Comparison of ENCODE assay signal across 14 mouse cellular contexts in the genomic region with DNA sequence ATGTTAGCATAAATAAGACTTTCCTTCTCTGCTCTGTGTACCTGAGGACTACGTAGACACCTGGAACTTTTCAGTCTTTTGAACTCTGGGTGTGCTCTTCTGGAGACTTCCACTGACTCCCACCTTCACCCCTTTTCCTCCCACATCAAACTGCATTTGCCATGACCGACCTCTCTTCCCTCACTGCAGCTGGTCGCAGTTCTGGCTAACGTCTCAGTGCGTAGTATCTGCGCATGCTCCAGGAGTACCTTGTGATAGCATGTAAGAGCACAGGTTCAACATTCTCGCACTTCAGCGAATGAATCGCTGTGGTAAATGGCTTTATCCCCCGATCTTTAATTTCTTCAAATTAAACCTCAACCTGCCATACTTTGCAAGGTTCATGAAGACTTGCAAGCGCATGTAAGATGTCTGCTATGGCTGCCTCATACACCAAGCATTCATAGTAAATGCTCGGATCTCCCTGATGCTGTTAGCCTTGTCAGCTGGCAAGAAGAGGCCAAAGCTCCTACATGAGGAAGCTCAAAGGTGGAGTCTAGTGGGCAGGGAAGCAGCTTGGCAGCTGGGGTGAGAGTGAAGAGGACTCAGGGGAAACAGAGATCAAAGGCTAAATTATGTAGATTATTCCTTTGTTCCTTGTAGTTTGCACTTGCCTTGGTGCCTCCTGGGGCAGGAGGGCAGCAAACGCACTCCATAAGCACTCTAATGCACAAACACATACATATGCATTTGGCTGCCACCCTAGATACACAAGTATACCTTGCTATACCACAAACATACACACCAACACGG. TPM values are rescaled to one million over a fixed set of nuclear protein-coding genes. Genes with fewer than 3 reads are reported as not detected.
DNase-seq lines count a peak whose midpoint lies in the region; ATAC-seq and TF ChIP-seq lines count a peak whose summit lies in the region.
"Had no signal": no experiment of that assay in that cellular context is flagged by ENCODE, and none has a peak within 500 bp of the region (broad histone marks: within the 10 kb centered on the region; RNA-seq: fewer than 3 reads in every experiment).

No protein-coding gene starts in this region.

- H3K4me2 ChIP-seq in forebrain, embryonic 13.5 days = no peak overlapping the region
- H3K4me2 ChIP-seq in midbrain, embryonic 12.5 days (replicated peaks) = no peak overlapping the region
- H3K4me2 ChIP-seq in stomach, postnatal 0 days (replicated peaks; ENCODE audit: low read depth) = no peak overlapping the region
- no peak overlapping the region for H3K4me2 ChIP-seq in neural tube, embryonic 15.5 days
- H3K4me2 ChIP-seq: neural tube, embryonic 12.5 days had no signal

- WGBS in forebrain, embryonic 13.5 days = 85% methylated on average over 14 of the region's 14 CpGs
- WGBS in forebrain, embryonic 10.5 days = 92% methylated on average over 14 of the region's 14 CpGs
- WGBS in midbrain, embryonic 12.5 days = 82% methylated on average over 14 of the region's 14 CpGs
- WGBS in stomach, postnatal 0 days = 82% methylated on average over 14 of the region's 14 CpGs
- 83% methylated on average over 14 of the region's 14 CpGs for WGBS in neural tube, embryonic 15.5 days

- no peak overlapping the region; the same call in 1 of the 2 replicates for H3K9ac ChIP-seq in forebrain, embryonic 13.5 days
- H3K9ac ChIP-seq in midbrain, embryonic 12.5 days (replicated peaks) = no peak overlapping the region
- H3K9ac ChIP-seq in stomach, postnatal 0 days (ENCODE audit: low read length) = no peak overlapping the region
- H3K9ac ChIP-seq in neural tube, embryonic 15.5 days (replicated peaks) = no peak overlapping the region
- H3K9ac ChIP-seq: liver, embryonic 14.5 days; neural tube, embryonic 12.5 days had no signal

- DNase-seq in forebrain, embryonic 10.5 days (ENCODE audit: extremely low spot score, low spot score) = no peak
- DNase-seq in kidney, postnatal 36 days = peak; percentile 26 to 44
- DNase-seq in kidney, adult 11 months = no peak
- peak; percentile 12 to 30 for DNase-seq in thymus, postnatal 36 days
- no peak for DNase-seq in stomach, postnatal 0 days (ENCODE audit: low spot score)
- DNase-seq: heart, postnatal 4 days; lung, postnatal 10 days had no signal

- H3K36me3 ChIP-seq in forebrain, embryonic 13.5 days (ENCODE audit: poor library complexity, severe bottlenecking) = no peaks in the 10 kb centered on the region
- H3K36me3 ChIP-seq in forebrain, embryonic 10.5 days (replicated peaks) = no peaks in the 10 kb centered on the region
- no peaks in the 10 kb centered on the region for H3K36me3 ChIP-seq in midbrain, embryonic 12.5 days
- no peaks in the 10 kb centered on the region for H3K36me3 ChIP-seq in stomach, postnatal 0 days (ENCODE audit: control insufficient read depth, insufficient read depth, low read length)
- H3K36me3 ChIP-seq in neural tube, embryonic 15.5 days = no peaks in the 10 kb centered on the region
- H3K36me3 ChIP-seq: heart, embryonic 10.5 days; limb, embryonic 10.5 days; neural tube, embryonic 12.5 days had no signal

- H3K27me3 ChIP-seq in forebrain, embryonic 13.5 days = no peaks in the 10 kb centered on the region
- no peaks in the 10 kb centered on the region for H3K27me3 ChIP-seq in forebrain, embryonic 10.5 days (ENCODE audit: poor library complexity, severe bottlenecking)
- no peaks in the 10 kb centered on the region for H3K27me3 ChIP-seq in midbrain, embryonic 12.5 days
- H3K27me3 ChIP-seq in stomach, postnatal 0 days (ENCODE audit: control insufficient read depth, insufficient read depth, low read length) = no peaks in the 10 kb centered on the region
- H3K27me3 ChIP-seq in neural tube, embryonic 15.5 days (replicated peaks) = no peaks in the 10 kb centered on the region
- H3K27me3 ChIP-seq: neural tube, embryonic 12.5 days had no signal

- TF ChIP-seq EP300 in stomach, postnatal 0 days (optimal IDR thresholded peaks at IDR 0.05) = no peak

- H3K27ac ChIP-seq in forebrain, embryonic 13.5 days = peak overlapping the region; percentile 40; the same call in 1 of the 2 replicates
- no peak overlapping the region for H3K27ac ChIP-seq in forebrain, embryonic 10.5 days
- H3K27ac ChIP-seq in midbrain, embryonic 12.5 days (replicated peaks) = peak overlapping the region; percentile 72
- no peak overlapping the region for H3K27ac ChIP-seq in stomach, postnatal 0 days (replicated peaks)
- H3K27ac ChIP-seq in neural tube, embryonic 15.5 days (replicated peaks) = no peak overlapping the region
- H3K27ac ChIP-seq: heart, embryonic 10.5 days; limb, embryonic 10.5 days; liver, embryonic 14.5 days; neural tube, embryonic 12.5 days had no signal

- no peak overlapping the region for H3K4me3 ChIP-seq in forebrain, embryonic 13.5 days
- H3K4me3 ChIP-seq in forebrain, embryonic 10.5 days = no peak overlapping the region
- no peak overlapping the region for H3K4me3 ChIP-seq in midbrain, embryonic 12.5 days
- no peak overlapping the region for H3K4me3 ChIP-seq in stomach, postnatal 0 days (ENCODE audit: low read depth, low read length)
- no peak overlapping the region for H3K4me3 ChIP-seq in neural tube, embryonic 15.5 days (replicated peaks)
- H3K4me3 ChIP-seq: heart, embryonic 10.5 days; limb, embryonic 10.5 days; neural tube, embryonic 12.5 days had no signal

- no peaks in the 10 kb centered on the region for H3K9me3 ChIP-seq in forebrain, embryonic 13.5 days (replicated peaks)
- H3K9me3 ChIP-seq in forebrain, embryonic 10.5 days = no peaks in the 10 kb centered on the region
- H3K9me3 ChIP-seq in midbrain, embryonic 12.5 days = no peaks in the 10 kb centered on the region
- no peaks in the 10 kb centered on the region for H3K9me3 ChIP-seq in stomach, postnatal 0 days (ENCODE audit: control insufficient read depth, low read length)
- H3K9me3 ChIP-seq in neural tube, embryonic 15.5 days (replicated peaks) = no peaks in the 10 kb centered on the region
- H3K9me3 ChIP-seq: heart, embryonic 10.5 days; limb, embryonic 10.5 days; neural tube, embryonic 12.5 days had no signal

- TF ChIP-seq CTCF in stomach, postnatal 0 days (IDR thresholded peaks at IDR 0.05; ENCODE audit: low read depth) = no peak

- peak; percentile 33; the same call in 1 of the 2 replicates for ATAC-seq in forebrain, embryonic 13.5 days
- peak; percentile 82 for ATAC-seq in midbrain, embryonic 12.5 days (ENCODE audit: low FRiP score, low read depth)
- ATAC-seq in stomach, postnatal 0 days (ENCODE audit: low FRiP score, low TSS enrichment) = no peak
- ATAC-seq in neural tube, embryonic 15.5 days (ENCODE audit: low FRiP score) = no peak

- H3K4me1 ChIP-seq in forebrain, embryonic 13.5 days = peaks cover 12% of the 10 kb centered on the region
- H3K4me1 ChIP-seq in forebrain, embryonic 10.5 days = peaks cover 13% of the 10 kb centered on the region
- peaks cover 13% of the 10 kb centered on the region for H3K4me1 ChIP-seq in midbrain, embryonic 12.5 days
- H3K4me1 ChIP-seq in stomach, postnatal 0 days (replicated peaks; ENCODE audit: control insufficient read depth, insufficient read depth) = no peaks in the 10 kb centered on the region
- H3K4me1 ChIP-seq in neural tube, embryonic 15.5 days = 0 out of 2 replicates have a peak, but pooled peaks cover 3% of the 10 kb centered on the region
- H3K4me1 ChIP-seq: heart, embryonic 10.5 days; neural tube, embryonic 12.5 days had no signal

RNA-seq across cellular contexts. Expression of gene Strbp, which starts 19.2 kb away (rescaled TPM):
- polyA plus RNA-seq in forebrain, embryonic 13.5 days (2015; fragmentation: Nextera tagmentation; extraction: Ambion mirVana) = 101 and 105 TPM in 2 replicates
- 65.7 and 68.8 TPM in 2 replicates for polyA plus RNA-seq in forebrain, embryonic 10.5 days (2016; fragmentation: Nextera tagmentation; extraction: Ambion mirVana)
- polyA plus RNA-seq in midbrain, embryonic 12.5 days (2016; fragmentation: Nextera tagmentation; extraction: Ambion mirVana) = 106 and 117 TPM in 2 replicates
- polyA plus RNA-seq in stomach, postnatal 0 days (2015; fragmentation: Nextera tagmentation; extraction: Ambion mirVana) = 27.5 and 29.2 TPM in 2 replicates
- polyA plus RNA-seq in neural tube, embryonic 15.5 days (2015; fragmentation: Nextera tagmentation; extraction: Ambion mirVana) = 87.0 and 98.3 TPM in 2 replicates

RNA-seq across cellular contexts. Expression of gene Crb2, which starts 53.2 kb away (rescaled TPM):
- 9.1 and 12.8 TPM in 2 replicates for polyA plus RNA-seq in forebrain, embryonic 13.5 days (2015; fragmentation: Nextera tagmentation; extraction: Ambion mirVana)
- polyA plus RNA-seq in forebrain, embryonic 10.5 days (2016; fragmentation: Nextera tagmentation; extraction: Ambion mirVana) = 30.4 and 30.9 TPM in 2 replicates
- 21.8 and 24.2 TPM in 2 replicates for polyA plus RNA-seq in midbrain, embryonic 12.5 days (2016; fragmentation: Nextera tagmentation; extraction: Ambion mirVana)
- 0.47 and 0.74 TPM in 2 replicates for polyA plus RNA-seq in stomach, postnatal 0 days (2015; fragmentation: Nextera tagmentation; extraction: Ambion mirVana)
- 2.5 and 2.6 TPM in 2 replicates for polyA plus RNA-seq in neural tube, embryonic 15.5 days (2015; fragmentation: Nextera tagmentation; extraction: Ambion mirVana)

Comparison
In these comparisons a context has a peak if more than half of its experiments do, and no peak if none do; other contexts are left out.
1. H3K27ac ChIP-seq: peak in forebrain, embryonic 13.5 days (single experiment) and midbrain, embryonic 12.5 days (single experiment); none in forebrain, embryonic 10.5 days (single experiment), stomach, postnatal 0 days (single experiment) and neural tube, embryonic 15.5 days (single experiment).
2. DNase-seq: peak in kidney, postnatal 36 days (2 of 2) and thymus, postnatal 36 days (2 of 2); none in forebrain, embryonic 10.5 days (single experiment), kidney, adult 11 months (single experiment) and stomach, postnatal 0 days (single experiment).
3. ATAC-seq: peak in forebrain, embryonic 13.5 days (single experiment) and midbrain, embryonic 12.5 days (single experiment); none in stomach, postnatal 0 days (single experiment) and neural tube, embryonic 15.5 days (single experiment).